Mouse (Mus musculus): ENCODE measurements around the gene Spata31d1a.
"Not testable (repeated sequence)": the region's sequence is repeated elsewhere in the genome, so short reads cannot be mapped to it uniquely, and the experiment has no call there.

The Spata31d1a gene

GRCm38 (mm10) chr13:59703514-59703913, 6.6 kb downstream of the Spata31d1a start:
- in situ Hi-C loops (cut with MboI, MseI) = no loop called here

DNA sequence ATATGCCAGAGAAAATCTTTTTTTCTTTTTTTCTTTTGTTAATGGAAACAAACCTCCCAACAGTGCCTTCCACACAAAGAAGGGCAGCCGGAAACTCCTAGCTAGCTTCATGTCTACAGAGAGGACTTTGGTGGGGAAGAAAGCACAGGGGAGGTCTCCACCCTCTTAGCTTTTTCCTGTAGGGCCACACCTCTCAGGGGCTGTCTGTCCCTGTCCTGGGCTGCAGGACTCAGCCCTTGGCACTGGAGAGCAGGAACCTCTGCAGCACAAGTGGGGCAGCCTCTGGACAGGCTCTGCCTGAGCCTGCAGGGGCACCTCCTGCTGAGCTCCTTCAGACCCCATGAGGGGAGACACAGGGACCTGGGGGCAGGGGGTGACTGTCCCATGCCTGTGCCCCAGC, 10.0 kb downstream of the Spata31d1a start:
- in situ Hi-C loops (cut with MboI, MseI) = not testable (repeated sequence)

GRCm38 (mm10) chr13:59699131-59699530, 11.0 kb downstream of the Spata31d1a start:
- in situ Hi-C loops (cut with MboI, MseI) = no loop called here

- in situ Hi-C loops (cut with MboI, MseI) = no loop called here
Observed at GRCm38 (mm10) chr13:59695781-59696180, 14.3 kb downstream of the Spata31d1a start.

GRCm38 (mm10) chr13:59694008-59694407, 16.1 kb downstream of the Spata31d1a start, which contains the start of gene 4921517D22Rik:
Gene 4921517D22Rik, minus strand, starts transcription at chr13:59694108.
- in situ Hi-C loops (cut with MboI, MseI) = no loop called here

- in situ Hi-C loops (cut with MboI, MseI) = no loop called here
Observed at GRCm38 (mm10) chr13:59691478-59691877, 18.7 kb downstream of the Spata31d1a start.

DNA sequence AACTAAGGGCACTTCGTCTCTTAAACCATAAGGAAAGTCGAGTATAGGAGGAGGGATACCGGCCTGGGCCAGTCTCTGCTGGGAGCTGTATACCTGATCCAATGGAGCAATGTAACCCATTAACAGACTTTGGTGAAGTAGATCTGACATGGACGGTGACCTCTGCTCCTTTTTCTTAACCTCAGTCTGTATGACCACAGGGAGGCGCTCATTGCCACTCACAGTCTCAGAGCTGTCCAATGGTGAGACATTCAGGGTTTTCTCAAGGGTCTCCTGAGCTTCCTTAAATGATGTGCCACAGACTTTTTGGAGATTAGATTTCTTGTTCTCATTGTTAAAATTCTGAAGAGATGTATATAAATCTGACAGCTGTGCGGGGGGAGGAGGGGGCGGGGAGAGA, 19.6 kb downstream of the Spata31d1a start:
- in situ Hi-C loops (cut with MboI, MseI) = no loop called here

DNA sequence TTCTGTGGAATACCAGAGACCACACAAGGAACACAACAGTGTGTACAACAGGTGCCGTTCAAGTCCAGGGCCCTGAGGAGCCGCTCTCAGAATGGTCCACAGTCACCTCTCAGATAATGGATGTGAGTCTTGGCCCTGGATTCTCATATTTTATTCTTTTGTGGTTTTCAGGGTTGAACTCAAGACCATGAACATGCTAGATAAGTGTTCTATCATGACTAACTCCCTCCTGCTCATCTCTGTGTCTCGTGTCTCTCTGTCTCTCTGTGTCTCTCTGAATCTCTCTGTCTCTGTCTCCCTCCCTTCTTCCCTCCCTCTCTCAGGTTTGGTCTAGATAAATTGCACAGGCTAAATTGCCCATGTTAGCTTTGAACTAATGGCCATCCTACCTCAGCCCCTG, 20.3 kb downstream of the Spata31d1a start:
- in situ Hi-C loops (cut with MboI, MseI) = no loop called here

DNA sequence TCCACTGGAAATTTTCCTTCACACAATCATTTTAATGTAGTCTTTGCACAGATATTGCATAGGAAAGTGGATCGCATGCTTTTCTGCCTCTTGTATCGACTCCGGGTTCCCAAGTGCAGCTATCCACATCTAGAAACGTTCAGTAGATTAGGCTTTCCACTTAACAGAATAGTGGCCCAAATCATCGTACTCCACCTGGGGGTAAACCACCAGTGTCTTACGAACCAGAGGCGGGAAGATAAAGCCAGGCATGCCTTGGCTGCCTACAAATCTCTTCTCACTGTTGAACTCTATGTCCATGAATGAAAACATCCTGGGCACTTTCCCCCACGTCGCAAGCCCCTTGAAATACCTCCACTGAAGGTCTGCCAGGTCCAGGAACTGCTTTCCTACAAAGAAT, 20.8 kb downstream of the Spata31d1a start:
- in situ Hi-C loops (cut with MboI, MseI) = no loop called here

- in situ Hi-C loops (cut with MboI, MseI) = no loop called here
Observed at GRCm38 (mm10) chr13:59688338-59688770, 21.8 kb downstream of the Spata31d1a start.

- in situ Hi-C loops (cut with MboI, MseI) = no loop called here
Observed at GRCm38 (mm10) chr13:59685236-59685635, 24.9 kb downstream of the Spata31d1a start.

DNA sequence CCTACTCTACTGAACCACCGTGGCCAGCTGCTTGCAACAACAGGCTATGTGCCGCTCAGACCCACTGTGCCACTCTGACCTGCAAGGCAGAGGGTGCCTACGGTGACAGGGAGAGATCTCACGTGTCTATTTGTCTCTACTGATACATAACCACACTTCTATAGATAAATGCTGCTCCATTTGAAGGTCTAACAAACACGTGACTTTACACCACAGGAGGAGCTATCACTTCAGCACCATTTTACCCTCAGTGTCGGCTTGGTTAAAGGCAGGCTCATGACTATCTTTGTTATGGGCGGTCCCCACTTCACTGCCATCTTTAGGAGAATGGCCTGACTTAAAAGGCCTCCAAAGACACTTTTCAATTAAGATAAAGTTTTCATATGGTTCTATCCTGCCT, 27.5 kb downstream of the Spata31d1a start:
- in situ Hi-C loops (cut with MboI, MseI) = loop anchor here (5.0 kb wide), 1 partner anchor 40 kb away; no protein-coding TSS in a partner anchor

GRCm38 (mm10) chr13:59679908-59680307, 30.2 kb downstream of the Spata31d1a start:
- in situ Hi-C loops (cut with MboI, MseI) = loop anchor here (5.0 kb wide), 1 partner anchor 42 kb away; no protein-coding TSS in a partner anchor

- in situ Hi-C loops (cut with MboI, MseI) = no loop called here
Observed at GRCm38 (mm10) chr13:59679306-59679705, 30.8 kb downstream of the Spata31d1a start.

GRCm38 (mm10) chr13:59676316-59677229, 33.6 kb downstream of the Spata31d1a start:
- in situ Hi-C loops (cut with MboI, MseI) = no loop called here

DNA sequence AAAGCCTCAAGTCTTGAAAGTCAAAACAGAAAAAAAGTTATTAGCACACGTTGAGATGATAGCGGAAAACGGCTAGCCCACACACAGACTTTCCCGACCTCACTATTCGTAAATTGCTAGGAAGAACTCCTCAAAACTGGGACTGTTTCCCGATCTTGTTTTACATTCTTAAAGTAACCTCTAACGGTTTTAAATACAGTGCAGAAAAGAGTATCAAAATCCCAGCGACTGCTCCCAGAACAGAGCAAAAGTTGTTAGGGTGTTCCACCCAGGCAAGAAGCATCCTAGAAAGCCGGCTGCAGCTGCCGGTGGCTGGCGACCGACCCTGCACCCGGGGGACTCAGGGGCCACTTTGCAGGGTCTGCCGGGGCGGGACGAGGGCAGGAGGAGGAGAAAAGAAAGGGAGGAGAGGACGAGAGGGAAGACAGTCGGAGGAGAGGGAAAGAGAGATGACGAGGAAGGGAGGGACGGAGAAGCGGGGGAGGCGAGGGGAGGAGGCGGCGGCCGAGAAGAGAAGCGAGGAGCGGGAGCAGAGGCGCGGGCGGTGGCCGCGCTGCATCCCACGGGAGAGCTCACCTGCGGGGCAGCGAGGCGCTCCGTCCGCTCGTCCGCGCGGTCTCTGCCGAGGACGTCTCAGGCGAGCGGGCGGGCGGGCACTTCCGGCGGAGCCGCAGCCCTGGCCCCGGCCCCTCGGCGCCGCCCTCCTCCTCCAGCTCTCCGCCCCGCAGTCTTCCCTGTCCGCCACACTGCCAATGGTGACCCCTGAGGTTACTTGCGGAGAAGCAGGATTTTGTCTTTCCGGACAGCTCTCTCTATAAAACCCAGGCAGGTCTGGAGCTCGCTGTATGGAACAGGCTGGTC, 34.7 kb downstream of the Spata31d1a start, which contains the start of gene Golm1:
Golm1 (minus strand) TSS at position 661 of the 861 bp plus-strand sequence.
- in situ Hi-C loops (cut with MboI, MseI) = no loop called here

- in situ Hi-C loops (cut with MboI, MseI) = no loop called here
Observed at GRCm38 (mm10) chr13:59674761-59675150, 35.4 kb downstream of the Spata31d1a start.

DNA sequence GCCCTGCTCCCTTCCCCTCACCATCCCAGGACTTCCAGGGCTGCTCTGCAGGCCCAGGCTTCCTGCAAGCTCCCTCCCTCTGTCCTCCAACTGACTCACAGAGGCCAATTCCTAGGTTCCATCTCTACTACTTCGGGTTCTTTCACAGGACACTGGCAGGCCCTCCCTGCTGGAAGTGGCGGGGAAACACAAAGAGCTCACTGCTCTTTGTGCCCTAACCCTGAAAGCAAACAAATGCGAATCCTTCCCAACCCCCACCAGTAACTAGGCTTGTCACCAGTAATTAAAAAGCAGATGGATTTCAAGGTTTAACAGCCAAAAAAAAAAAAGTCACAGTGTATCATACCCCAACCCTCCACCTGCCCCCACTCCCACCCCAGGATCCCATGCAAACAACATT, 35.9 kb downstream of the Spata31d1a start:
- in situ Hi-C loops (cut with MboI, MseI) = no loop called here

- in situ Hi-C loops (cut with MboI, MseI) = no loop called here
Observed at GRCm38 (mm10) chr13:59673597-59673996, 36.5 kb downstream of the Spata31d1a start.

DNA sequence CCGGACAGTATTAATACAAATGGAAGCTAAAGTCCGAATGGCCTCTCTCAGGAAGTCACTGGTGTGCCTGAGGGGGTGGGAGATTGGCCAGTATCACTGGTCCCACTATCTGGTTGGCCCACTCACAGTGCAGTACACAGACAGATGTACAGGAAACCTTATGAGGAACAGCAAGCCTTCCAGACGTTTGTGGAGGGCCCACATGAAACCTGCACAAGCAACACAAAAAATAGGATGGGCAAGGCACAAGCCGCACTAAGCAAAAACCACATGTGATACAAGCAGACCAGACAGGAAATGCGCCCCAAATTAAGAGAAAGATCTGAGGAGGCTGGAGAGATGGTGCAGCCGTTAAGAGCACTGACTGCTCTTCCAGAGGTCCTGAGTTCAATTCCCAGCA, 37.9 kb downstream of the Spata31d1a start:
- in situ Hi-C loops (cut with MboI, MseI) = no loop called here

DNA sequence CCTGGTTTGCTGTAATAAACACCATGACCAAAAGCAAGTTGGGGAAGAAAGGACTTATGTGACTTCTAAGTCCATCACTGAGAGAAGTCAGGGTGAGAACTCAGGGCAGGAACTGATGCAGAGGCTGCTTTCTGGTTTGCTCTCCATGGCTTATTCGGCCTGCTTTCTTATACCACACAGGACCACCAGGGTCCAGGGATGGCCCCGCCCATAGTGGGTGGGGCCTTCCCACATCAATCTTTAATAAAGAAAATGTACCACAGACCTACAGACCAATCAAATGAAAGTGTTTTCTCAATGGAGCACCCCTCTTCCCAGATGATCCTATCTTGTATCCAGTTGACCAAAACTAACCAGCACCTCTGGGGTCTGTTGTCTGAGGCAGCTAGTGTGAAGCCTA, 38.6 kb downstream of the Spata31d1a start:
- in situ Hi-C loops (cut with MboI, MseI) = no loop called here

DNA sequence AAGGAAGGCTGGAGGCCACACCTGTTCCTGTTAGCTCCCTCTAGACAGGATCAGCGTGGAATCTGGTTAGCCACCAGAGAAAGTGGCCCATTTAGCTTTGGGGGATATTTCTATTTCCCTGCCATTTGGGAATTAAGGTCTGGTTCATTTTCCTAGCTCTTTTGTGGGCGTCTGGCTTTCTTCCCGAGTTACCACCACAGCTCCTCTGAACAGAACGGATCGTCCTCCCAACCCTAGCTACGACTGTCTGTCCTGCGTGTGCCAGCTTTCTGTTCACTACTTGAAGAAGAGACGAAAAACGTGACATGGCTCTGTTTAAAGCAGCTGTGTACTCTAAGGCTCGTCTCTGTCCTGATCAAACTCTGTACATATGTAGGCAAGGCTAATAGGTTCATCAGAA, 40.2 kb downstream of the Spata31d1a start:
- in situ Hi-C loops (cut with MboI, MseI) = no loop called here
